Mouse (Mus musculus) heart, embryonic 10.5 days (tissue): ENCODE results near the gene Ppp1r37. TPM values are rescaled to one million over a fixed set of nuclear protein-coding genes. Genes with fewer than 3 reads are reported as not detected.
A peak's percentile ranks its signal among the peaks of the same experiment; 100 is the strongest.
"Not testable (repeated sequence)": the region's sequence is repeated elsewhere in the genome, so short reads cannot be mapped to it uniquely, and the experiment has no call there.

Source experiments
- DNase-seq: peaks from one replicate; pipeline ENCODE4 v3.0.0-alpha.2; 2017; ENCODE audit warnings: low spot score
- H3K27ac ChIP-seq: fragments of 300-500 bp; sonication (generic); 2 replicates; pipeline ENCODE4 v1.5.1; 2016; ENCODE audit warnings: mild to moderate bottlenecking
- H3K27me3 ChIP-seq: fragments of 300-500 bp; sonication (generic); 2 replicates; pipeline ENCODE4 v1.6.1; 2016; ENCODE audit warnings: mild to moderate bottlenecking; ENCODE audit not compliant: poor library complexity, insufficient read depth, severe bottlenecking
- H3K36me3 ChIP-seq: fragments of 300-500 bp; sonication (generic); 2 replicates; pipeline ENCODE4 v1.6.1; 2016; ENCODE audit warnings: mild to moderate bottlenecking, moderate library complexity
- H3K4me1 ChIP-seq: fragments of 300-500 bp; sonication (generic); 2 replicates; pipeline ENCODE4 v1.6.1; 2016; ENCODE audit warnings: mild to moderate bottlenecking
- H3K4me3 ChIP-seq: fragments of 300-500 bp; sonication (generic); 2 replicates; pipeline ENCODE4 v1.5.1; 2016; ENCODE audit warnings: mild to moderate bottlenecking, moderate library complexity
- H3K9me3 ChIP-seq: fragments of 300-500 bp; sonication (generic); 2 replicates; pipeline ENCODE4 v1.6.1; 2016; ENCODE audit warnings: mild to moderate bottlenecking, moderate library complexity
- whole genome bisulfite sequencing: fragments of 180-500 bp; shearing (Covaris S2); methylation state at CpG from one replicate; pipeline ENCODE4 v1.1.7; 2016; 5-methylcytosine and 5-hydroxymethylcytosine counted together
- polyA plus RNA-seq: library from polyadenylated mRNA; unstranded; fragments of >200 nt; fragmentation: Nextera tagmentation; extraction: Ambion mirVana; gene quantifications from 2 replicates; pipeline ENCODE4 v1.2.1, GENCODE M21; 2016

Ppp1r37 gene
- polyA plus RNA-seq, 1 experiment from 2014 or later, result 30.0 TPM

- peaks cover 24% of the 10 kb centered on the region for H3K4me1 ChIP-seq
- H3K9me3 ChIP-seq, result no peaks in the 10 kb centered on the region; the same call in 1 of the 2 replicates
- H3K36me3 ChIP-seq, result no peaks in the 10 kb centered on the region
- H3K4me3 ChIP-seq, result peak within 1 kb of the TSS; percentile 48
- WGBS, result 5% methylated on average over 26 of the region's 29 CpGs
- H3K27me3 ChIP-seq, result peaks cover 74% of the 10 kb centered on the region
- no peak within 1 kb of the TSS; the same call in 1 of the 2 replicates for H3K27ac ChIP-seq
- no peak for DNase-seq
These were observed 45.1 kb downstream of the Ppp1r37 start, which contains the start of gene Nkpd1 for GRCm38 (mm10) chr7:19517652-19518365. Nkpd1 (plus strand) TSS chr7:19517838.

GRCm38 (mm10) chr7:19512353-19512752, 50.5 kb downstream of the Ppp1r37 start:
- 72% methylated on average over 6 of the region's 6 CpGs for WGBS
- Histone ChIP-seq H3K27ac (no peak overlapping the region), H3K4me1 (peaks cover 12% of the 10 kb centered on the region), H3K4me3 (no peak overlapping the region), H3K9me3 (no peaks in the 10 kb centered on the region), H3K36me3 (peaks cover 5% of the 10 kb centered on the region; the same call in 1 of the 2 replicates), H3K27me3 (peaks cover 20% of the 10 kb centered on the region)
- DNase-seq, result no peak

GRCm38 (mm10) chr7:19511934-19512333, 50.9 kb downstream of the Ppp1r37 start:
- not testable (repeated sequence) for H3K36me3 ChIP-seq, H3K27ac ChIP-seq, DNase-seq, H3K9me3 ChIP-seq, H3K4me3 ChIP-seq
- WGBS, result 87% methylated on average over 6 of the region's 7 CpGs
- peaks cover 15% of the 10 kb centered on the region for H3K27me3 ChIP-seq
- peaks cover 14% of the 10 kb centered on the region for H3K4me1 ChIP-seq

GRCm38 (mm10) chr7:19509786-19510185, 53.1 kb downstream of the Ppp1r37 start:
- Histone ChIP-seq H3K36me3 (peaks cover 5% of the 10 kb centered on the region; the same call in 1 of the 2 replicates), H3K9me3 (no peaks in the 10 kb centered on the region), H3K27ac (peak overlapping the region; percentile 94), H3K4me3 (peak overlapping the region; percentile 82), H3K27me3 (no peaks in the 10 kb centered on the region), H3K4me1 (peaks cover 18% of the 10 kb centered on the region)
- DNase-seq, result no peak
- 89% methylated on average over 7 of the region's 7 CpGs for WGBS

GRCm38 (mm10) chr7:19508924-19509568, 53.8 kb downstream of the Ppp1r37 start:
- Histone ChIP-seq H3K27ac (peak overlapping the region; percentile 94), H3K9me3 (no peaks in the 10 kb centered on the region), H3K4me1 (peaks cover 18% of the 10 kb centered on the region), H3K4me3 (peak overlapping the region; percentile 82), H3K36me3 (peaks cover 5% of the 10 kb centered on the region; the same call in 1 of the 2 replicates), H3K27me3 (no peaks in the 10 kb centered on the region)
- WGBS, result 5% methylated on average over 15 of the region's 15 CpGs
- no peak for DNase-seq

- DNase-seq, result peak; percentile 98
- H3K27me3 ChIP-seq, result no peaks in the 10 kb centered on the region
- H3K9me3 ChIP-seq, result no peaks in the 10 kb centered on the region
- peak within 1 kb of the TSS; percentile 82 for H3K4me3 ChIP-seq
- WGBS, result under 1% methylated on average over 56 of the region's 56 CpGs
- peak within 1 kb of the TSS; percentile 94 for H3K27ac ChIP-seq
- H3K36me3 ChIP-seq, result peaks cover 5% of the 10 kb centered on the region; the same call in 1 of the 2 replicates
- peaks cover 23% of the 10 kb centered on the region for H3K4me1 ChIP-seq
These were observed 54.5 kb downstream of the Ppp1r37 start, which contains the start of the genes Bloc1s3 and Trappc6a for GRCm38 (mm10) chr7:19508150-19508923. Bloc1s3 (minus strand) TSS chr7:19508367. Trappc6a (plus strand) TSS chr7:19508395.

- no peaks in the 10 kb centered on the region for H3K9me3 ChIP-seq
- H3K36me3 ChIP-seq, result peaks cover 5% of the 10 kb centered on the region; the same call in 1 of the 2 replicates
- H3K4me3 ChIP-seq, result peak overlapping the region; percentile 82
- no peaks in the 10 kb centered on the region for H3K27me3 ChIP-seq
- WGBS, result 5% methylated on average over 18 of the region's 18 CpGs
- peak overlapping the region; percentile 94 for H3K27ac ChIP-seq
- peaks cover 23% of the 10 kb centered on the region for H3K4me1 ChIP-seq
- no peak for DNase-seq
These were observed 55.3 kb downstream of the Ppp1r37 start for GRCm38 (mm10) chr7:19507612-19507981.

GRCm38 (mm10) chr7:19506969-19507611, 55.8 kb downstream of the Ppp1r37 start:
- under 1% methylated on average over 71 of the region's 71 CpGs for WGBS

GRCm38 (mm10) chr7:19506326-19506725, 56.5 kb downstream of the Ppp1r37 start:
- Histone ChIP-seq H3K9me3 (no peaks in the 10 kb centered on the region), H3K27ac (no peak overlapping the region), H3K36me3 (peaks cover 4% of the 10 kb centered on the region; the same call in 1 of the 2 replicates), H3K27me3 (no peaks in the 10 kb centered on the region), H3K4me3 (peak overlapping the region; percentile 82; the same call in 1 of the 2 replicates), H3K4me1 (peaks cover 23% of the 10 kb centered on the region)
- no peak for DNase-seq
- WGBS, result 28% methylated on average over 6 of the region's 6 CpGs

More at GRCm38 (mm10) chr7:19506969-19507611, 55.8 kb downstream of the Ppp1r37 start:
- DNase-seq, result no peak
- H3K4me3 ChIP-seq, result peak overlapping the region; percentile 82
- peaks cover 5% of the 10 kb centered on the region; the same call in 1 of the 2 replicates for H3K36me3 ChIP-seq
- no peaks in the 10 kb centered on the region for H3K27me3 ChIP-seq
- H3K4me1 ChIP-seq, result peaks cover 23% of the 10 kb centered on the region
- no peaks in the 10 kb centered on the region for H3K9me3 ChIP-seq
- H3K27ac ChIP-seq, result peak overlapping the region; percentile 94

GRCm38 (mm10) chr7:19503481-19504068, 59.3 kb downstream of the Ppp1r37 start:
- Histone ChIP-seq H3K27me3 (no peaks in the 10 kb centered on the region), H3K36me3 (no peaks in the 10 kb centered on the region), H3K27ac (no peak overlapping the region), H3K4me1 (peaks cover 24% of the 10 kb centered on the region), H3K9me3 (no peaks in the 10 kb centered on the region), H3K4me3 (no peak overlapping the region)
- 30% methylated on average over 5 of the region's 5 CpGs for WGBS
- no peak for DNase-seq

- no peak for DNase-seq
- Histone ChIP-seq H3K27me3 (no peaks in the 10 kb centered on the region), H3K36me3 (no peaks in the 10 kb centered on the region), H3K9me3 (no peaks in the 10 kb centered on the region), H3K27ac (no peak overlapping the region), H3K4me1 (peaks cover 15% of the 10 kb centered on the region), H3K4me3 (no peak overlapping the region)
- 74% methylated on average over 4 of the region's 4 CpGs for WGBS
These were observed 61.2 kb downstream of the Ppp1r37 start for GRCm38 (mm10) chr7:19501658-19502057.
